Mouse (Mus musculus) adrenal gland, adult (tissue): ENCODE data around the gene Mc3r.

Source experiments
- DNase-seq, 2 experiments: peaks; one replicate each; pipeline ENCODE4 v3.0.0; 2022 to 2023; ENCODE audit warnings: low spot score in 1 of 2; ENCODE audit not compliant: inconsistent age in 2 of 2

The Mc3r gene

GRCm38 (mm10) chr2:172249336-172249735, 1.0 kb downstream of the Mc3r start:
- peak in 1 of 2 experiments; percentile 38 for DNase-seq

- DNase-seq, result peak; percentile 29 to 75
Measured at GRCm38 (mm10) chr2:172256418-172256817, 8.1 kb downstream of the Mc3r start.

- DNase-seq, result peak in 1 of 2 experiments; percentile 36
Measured at GRCm38 (mm10) chr2:172256956-172257355, 8.7 kb downstream of the Mc3r start.

- no peak for DNase-seq
Measured at GRCm38 (mm10) chr2:172257471-172258065, 9.3 kb downstream of the Mc3r start.

GRCm38 (mm10) chr2:172260064-172260463, 11.8 kb downstream of the Mc3r start:
- DNase-seq, result no peak

- no peak for DNase-seq
Measured at GRCm38 (mm10) chr2:172261441-172261840, 13.1 kb downstream of the Mc3r start.

- DNase-seq, result no peak
Measured at GRCm38 (mm10) chr2:172263216-172263615, 14.9 kb downstream of the Mc3r start.

- DNase-seq, result no peak
Measured at GRCm38 (mm10) chr2:172269907-172270306, 21.6 kb downstream of the Mc3r start.

- no peak for DNase-seq
Measured at GRCm38 (mm10) chr2:172270485-172270944, 22.2 kb downstream of the Mc3r start.

GRCm38 (mm10) chr2:172270974-172271697, 22.8 kb downstream of the Mc3r start:
- DNase-seq, result no peak

- DNase-seq, result no peak
Measured at GRCm38 (mm10) chr2:172274662-172275061, 26.4 kb downstream of the Mc3r start.

GRCm38 (mm10) chr2:172276155-172276554, 27.9 kb downstream of the Mc3r start:
- no peak for DNase-seq

GRCm38 (mm10) chr2:172278979-172279378, 30.7 kb downstream of the Mc3r start:
- DNase-seq, result no peak

- peak; percentile 38 to 69 for DNase-seq
Measured at GRCm38 (mm10) chr2:172282071-172282710, 33.9 kb downstream of the Mc3r start.

- DNase-seq, result no peak
Measured at GRCm38 (mm10) chr2:172287715-172288114, 39.4 kb downstream of the Mc3r start.

GRCm38 (mm10) chr2:172288965-172289364, 40.7 kb downstream of the Mc3r start:
- DNase-seq, result no peak

- DNase-seq, result no peak
Measured at GRCm38 (mm10) chr2:172289632-172290031, 41.3 kb downstream of the Mc3r start.

- no peak for DNase-seq
Measured at GRCm38 (mm10) chr2:172290474-172290873, 42.2 kb downstream of the Mc3r start.

- DNase-seq, result no peak
Measured at GRCm38 (mm10) chr2:172291025-172291424, 42.7 kb downstream of the Mc3r start.

GRCm38 (mm10) chr2:172291755-172292524, 43.6 kb downstream of the Mc3r start:
- no peak for DNase-seq
